Mouse (Mus musculus) embryonic facial prominence, embryonic 12.5 days (tissue): ENCODE data around the gene Lrrc75b. TPM values are rescaled to one million over a fixed set of nuclear protein-coding genes. Genes with fewer than 3 reads are reported as not detected.

Source experiments
- ATAC-seq: fragments of 200-750 bp; cut with Nextera tagmentation; 2 replicates; pipeline ENCODE4 v1.8.0; 2017; ENCODE audit not compliant: insufficient number of reproducible peaks, insufficient read depth, low FRiP score, low TSS enrichment
- H3K27ac ChIP-seq: fragments of 300-500 bp; sonication (generic); 2 replicates; pipeline ENCODE4 v1.5.1; 2016; ENCODE audit warnings: mild to moderate bottlenecking
- H3K27me3 ChIP-seq: fragments of 300-500 bp; sonication (generic); 2 replicates; pipeline ENCODE4 v1.6.1; 2016; ENCODE audit warnings: mild to moderate bottlenecking, moderate library complexity
- H3K36me3 ChIP-seq: fragments of 300-500 bp; sonication (generic); 2 replicates; pipeline ENCODE4 v1.6.1; 2016; ENCODE audit warnings: mild to moderate bottlenecking
- H3K4me1 ChIP-seq: fragments of 300-500 bp; sonication (generic); 2 replicates; pipeline ENCODE4 v1.6.1; 2016
- H3K4me2 ChIP-seq: fragments of 300-500 bp; sonication (generic); replicated peaks from 2 replicates; pipeline ENCODE4 v1.6.1; 2016; ENCODE audit warnings: mild to moderate bottlenecking, moderate library complexity
- H3K4me3 ChIP-seq: fragments of 300-500 bp; sonication (generic); 2 replicates; pipeline ENCODE4 v1.5.1; 2016; ENCODE audit warnings: mild to moderate bottlenecking
- H3K9ac ChIP-seq: fragments of 300-500 bp; sonication (generic); 2 replicates; pipeline ENCODE4 v1.6.1; 2016; ENCODE audit warnings: mild to moderate bottlenecking, moderate library complexity
- H3K9me3 ChIP-seq: fragments of 300-500 bp; sonication (generic); 2 replicates; pipeline ENCODE4 v1.6.1; 2016; ENCODE audit warnings: mild to moderate bottlenecking, moderate library complexity
- WGBS: fragments of 180-500 bp; shearing (Covaris S2); methylation state at CpG from one replicate; pipeline ENCODE4 v1.1.7; 2016; 5-methylcytosine and 5-hydroxymethylcytosine counted together
- polyA plus RNA-seq: library from polyadenylated mRNA; unstranded; fragments of >200 nt; fragmentation: Nextera tagmentation; extraction: Ambion mirVana; gene quantifications from 2 replicates; pipeline ENCODE4 v1.2.1, GENCODE M21; 2016

Gene Lrrc75b
- polyA plus RNA-seq, 1 experiment from 2014 or later = 2.7 TPM

- peaks cover 1% of the 10 kb centered on the region; the same call in 1 of the 2 replicates for H3K27me3 ChIP-seq
- no peak overlapping the region for H3K9ac ChIP-seq
- WGBS = 89% methylated on average over 8 of the region's 8 CpGs
- H3K4me3 ChIP-seq = no peak overlapping the region
- no peaks in the 10 kb centered on the region for H3K36me3 ChIP-seq
- ATAC-seq = no peak
- no peaks in the 10 kb centered on the region for H3K9me3 ChIP-seq
- no peak overlapping the region for H3K27ac ChIP-seq
- no peak overlapping the region for H3K4me2 ChIP-seq
- peaks cover 15% of the 10 kb centered on the region for H3K4me1 ChIP-seq
Measured at GRCm38 (mm10) chr10:75554090-75554489, 6.0 kb downstream of the Lrrc75b start.

- H3K9ac ChIP-seq = no peak overlapping the region
- no peak for ATAC-seq
- H3K4me1 ChIP-seq = peaks cover 13% of the 10 kb centered on the region
- H3K36me3 ChIP-seq = no peaks in the 10 kb centered on the region
- WGBS = 63% methylated on average over 13 of the region's 13 CpGs
- H3K4me2 ChIP-seq = no peak overlapping the region
- no peak overlapping the region for H3K4me3 ChIP-seq
- H3K9me3 ChIP-seq = no peaks in the 10 kb centered on the region
- H3K27ac ChIP-seq = no peak overlapping the region
- H3K27me3 ChIP-seq = no peaks in the 10 kb centered on the region
Measured at GRCm38 (mm10) chr10:75552701-75553450, 7.3 kb downstream of the Lrrc75b start.

- no peak for ATAC-seq
- H3K4me2 ChIP-seq = no peak overlapping the region
- H3K36me3 ChIP-seq = no peaks in the 10 kb centered on the region
- 73% methylated on average over 2 of the region's 2 CpGs for WGBS
- H3K27ac ChIP-seq = no peak overlapping the region
- no peak overlapping the region for H3K9ac ChIP-seq
- no peaks in the 10 kb centered on the region for H3K27me3 ChIP-seq
- H3K9me3 ChIP-seq = no peaks in the 10 kb centered on the region
- H3K4me1 ChIP-seq = peaks cover 13% of the 10 kb centered on the region
- H3K4me3 ChIP-seq = no peak overlapping the region
Measured at GRCm38 (mm10) chr10:75552106-75552505, 8.0 kb downstream of the Lrrc75b start.

GRCm38 (mm10) chr10:75551175-75551574 is 9.0 kb downstream of the Lrrc75b start:
- no peaks in the 10 kb centered on the region for H3K27me3 ChIP-seq
- H3K4me1 ChIP-seq = peaks cover 7% of the 10 kb centered on the region
- H3K4me3 ChIP-seq = no peak overlapping the region
- no peak overlapping the region for H3K27ac ChIP-seq
- 50% methylated on average over 12 of the region's 12 CpGs for WGBS
- no peaks in the 10 kb centered on the region for H3K36me3 ChIP-seq
- H3K4me2 ChIP-seq = no peak overlapping the region
- ATAC-seq = no peak
- H3K9me3 ChIP-seq = no peaks in the 10 kb centered on the region
- H3K9ac ChIP-seq = no peak overlapping the region

GRCm38 (mm10) chr10:75549886-75550285 is 10.2 kb downstream of the Lrrc75b start:
- H3K27me3 ChIP-seq = no peaks in the 10 kb centered on the region
- no peaks in the 10 kb centered on the region for H3K4me1 ChIP-seq
- H3K4me2 ChIP-seq = no peak overlapping the region
- no peak for ATAC-seq
- no peaks in the 10 kb centered on the region for H3K36me3 ChIP-seq
- 81% methylated on average over 7 of the region's 7 CpGs for WGBS
- H3K9me3 ChIP-seq = 0 out of 2 replicates have a peak, but pooled peaks cover 3% of the 10 kb centered on the region
- H3K27ac ChIP-seq = no peak overlapping the region
- H3K4me3 ChIP-seq = no peak overlapping the region
- H3K9ac ChIP-seq = no peak overlapping the region

- WGBS = 78% methylated on average over 14 of the region's 14 CpGs
- Histone ChIP-seq H3K4me1 (no peaks in the 10 kb centered on the region), H3K4me2 (no peak overlapping the region), H3K27ac (no peak overlapping the region), H3K27me3 (no peaks in the 10 kb centered on the region), H3K9me3 (0 out of 2 replicates have a peak, but pooled peaks cover 3% of the 10 kb centered on the region), H3K4me3 (no peak overlapping the region), H3K36me3 (no peaks in the 10 kb centered on the region), H3K9ac (no peak overlapping the region)
- no peak for ATAC-seq
Measured at GRCm38 (mm10) chr10:75548486-75548885, 11.6 kb downstream of the Lrrc75b start.

- Histone ChIP-seq H3K9me3 (0 out of 2 replicates have a peak, but pooled peaks cover 3% of the 10 kb centered on the region), H3K4me3 (no peak overlapping the region), H3K4me1 (no peaks in the 10 kb centered on the region), H3K9ac (no peak overlapping the region), H3K4me2 (no peak overlapping the region), H3K36me3 (no peaks in the 10 kb centered on the region), H3K27ac (no peak overlapping the region), H3K27me3 (no peaks in the 10 kb centered on the region)
- ATAC-seq = no peak
- WGBS = 68% methylated on average over 7 of the region's 7 CpGs
Measured at GRCm38 (mm10) chr10:75547901-75548300, 12.2 kb downstream of the Lrrc75b start.

GRCm38 (mm10) chr10:75536123-75536522 is 24.0 kb downstream of the Lrrc75b start:
- Histone ChIP-seq H3K4me3 (no peak overlapping the region), H3K9me3 (no peaks in the 10 kb centered on the region), H3K27ac (no peak overlapping the region), H3K9ac (no peak overlapping the region), H3K27me3 (no peaks in the 10 kb centered on the region), H3K36me3 (peaks cover 44% of the 10 kb centered on the region), H3K4me2 (no peak overlapping the region), H3K4me1 (no peaks in the 10 kb centered on the region)
- WGBS = 88% methylated on average over 5 of the region's 5 CpGs
- ATAC-seq = no peak

- no peaks in the 10 kb centered on the region for H3K4me1 ChIP-seq
- no peak overlapping the region for H3K4me2 ChIP-seq
- H3K27ac ChIP-seq = no peak overlapping the region
- H3K27me3 ChIP-seq = no peaks in the 10 kb centered on the region
- H3K9me3 ChIP-seq = no peaks in the 10 kb centered on the region
- peaks cover 50% of the 10 kb centered on the region for H3K36me3 ChIP-seq
- no peak for ATAC-seq
- H3K4me3 ChIP-seq = no peak overlapping the region
- 86% methylated on average over 2 of the region's 2 CpGs for WGBS
- no peak overlapping the region for H3K9ac ChIP-seq
Measured at GRCm38 (mm10) chr10:75535423-75535822, 24.7 kb downstream of the Lrrc75b start.

- Histone ChIP-seq H3K36me3 (peaks cover 53% of the 10 kb centered on the region), H3K4me2 (no peak overlapping the region), H3K9ac (no peak overlapping the region), H3K27ac (no peak overlapping the region), H3K27me3 (no peaks in the 10 kb centered on the region), H3K9me3 (no peaks in the 10 kb centered on the region), H3K4me3 (no peak overlapping the region), H3K4me1 (no peaks in the 10 kb centered on the region)
- 94% methylated on average over 8 of the region's 8 CpGs for WGBS
- no peak for ATAC-seq
Measured at GRCm38 (mm10) chr10:75534934-75535333, 25.2 kb downstream of the Lrrc75b start.

- 94% methylated on average over 8 of the region's 8 CpGs for WGBS
- no peak overlapping the region for H3K27ac ChIP-seq
- H3K9me3 ChIP-seq = no peaks in the 10 kb centered on the region
- H3K36me3 ChIP-seq = peaks cover 53% of the 10 kb centered on the region
- no peak overlapping the region for H3K4me2 ChIP-seq
- H3K4me3 ChIP-seq = no peak overlapping the region
- H3K27me3 ChIP-seq = no peaks in the 10 kb centered on the region
- no peak for ATAC-seq
- no peak overlapping the region for H3K9ac ChIP-seq
- H3K4me1 ChIP-seq = no peaks in the 10 kb centered on the region
Measured at GRCm38 (mm10) chr10:75534216-75534615, 25.9 kb downstream of the Lrrc75b start.

- Histone ChIP-seq H3K4me1 (no peaks in the 10 kb centered on the region), H3K27ac (no peak overlapping the region), H3K27me3 (no peaks in the 10 kb centered on the region), H3K4me2 (no peak overlapping the region), H3K9me3 (no peaks in the 10 kb centered on the region), H3K36me3 (peaks cover 53% of the 10 kb centered on the region), H3K4me3 (no peak overlapping the region), H3K9ac (no peak overlapping the region)
- 89% methylated on average over 9 of the region's 9 CpGs for WGBS
- ATAC-seq = no peak
Measured at GRCm38 (mm10) chr10:75531532-75532090, 28.5 kb downstream of the Lrrc75b start.
